Mouse (Mus musculus) embryonic fibroblast, embryonic 13.5 days (primary cell): ENCODE measurements at regions not wholly inside any gene's neighbourhood (a gene's known extent, or its start where the extent isn't known, plus 50 kb on each side); places are given as distances from the start of the nearest gene placed in this dataset.

Experiments
- CTCF ChIP-seq: IDR thresholded peaks from 2 replicates; pipeline ENCODE4 v1.5.1; 2011; ENCODE audit warnings: mild to moderate bottlenecking, control low read depth, low read length, moderate library complexity, borderline replicate concordance; ENCODE audit not compliant: insufficient read depth
- POLR2A ChIP-seq: IDR thresholded peaks from 2 replicates; pipeline ENCODE4 v1.6.1; 2011; ENCODE audit warnings: low read depth, mild to moderate bottlenecking, control low read depth, low read length, moderate library complexity

GRCm38 (mm10) chr10:104028162-104028561 lies 114.6 kb upstream of the Gm21293 start:
- no peak for TF ChIP-seq CTCF
- TF ChIP-seq POLR2A = no peak
